Mouse (Mus musculus) retina, embryonic 14.5 days (tissue): ENCODE results near the gene Csrp2.

ENCODE experiments used
- DNase-seq: peaks from one replicate; pipeline ENCODE4 v3.0.0-alpha.2; 2015; ENCODE audit warnings: low spot score

The Csrp2 gene

DNA sequence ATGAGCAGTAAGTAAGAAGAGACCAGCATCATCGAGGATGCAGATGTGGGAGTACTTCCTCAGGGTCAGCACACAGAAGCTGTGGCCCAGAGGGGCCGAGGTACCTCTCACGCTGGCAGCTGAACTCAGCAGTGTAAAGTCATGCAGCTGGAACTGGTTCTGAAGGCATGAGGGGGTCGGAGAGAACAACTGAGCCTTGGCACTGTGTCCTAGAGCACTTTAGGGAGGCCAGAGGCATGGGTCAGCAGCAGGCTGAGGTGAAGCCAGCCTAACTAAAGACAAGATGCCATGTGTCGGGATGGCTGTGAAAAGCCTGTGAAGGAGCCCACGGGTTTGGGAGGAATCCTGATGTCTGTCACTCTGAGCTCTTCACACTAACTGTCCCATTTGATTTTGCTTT is 51.9 kb downstream of the Csrp2 start:
- DNase-seq: no peak

GRCm38 (mm10) chr10:110971998-110972397 is 52.4 kb downstream of the Csrp2 start:
- no peak for DNase-seq

DNA sequence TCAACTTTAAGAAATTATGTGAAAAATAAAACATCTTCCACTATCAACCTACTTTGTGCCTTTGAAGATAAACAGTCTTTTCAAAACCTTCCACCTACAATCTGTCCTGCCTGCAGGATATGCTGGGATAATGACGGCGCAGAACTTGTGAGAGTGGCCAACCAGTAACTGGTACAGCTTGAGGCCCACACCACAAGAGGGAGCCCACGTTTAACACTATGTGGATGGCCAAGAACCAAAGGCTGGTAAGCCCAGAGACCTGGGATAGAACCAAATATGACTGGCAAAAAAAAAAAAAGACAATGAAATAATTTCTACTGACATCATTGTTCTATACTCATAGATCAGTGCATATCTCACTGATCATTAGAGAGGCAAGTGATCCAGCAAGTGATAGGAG is 54.9 kb downstream of the Csrp2 start:
- peak; percentile 82 for DNase-seq

- DNase-seq: no peak
These were observed 55.3 kb downstream of the Csrp2 start for GRCm38 (mm10) chr10:110974885-110975284.

DNA sequence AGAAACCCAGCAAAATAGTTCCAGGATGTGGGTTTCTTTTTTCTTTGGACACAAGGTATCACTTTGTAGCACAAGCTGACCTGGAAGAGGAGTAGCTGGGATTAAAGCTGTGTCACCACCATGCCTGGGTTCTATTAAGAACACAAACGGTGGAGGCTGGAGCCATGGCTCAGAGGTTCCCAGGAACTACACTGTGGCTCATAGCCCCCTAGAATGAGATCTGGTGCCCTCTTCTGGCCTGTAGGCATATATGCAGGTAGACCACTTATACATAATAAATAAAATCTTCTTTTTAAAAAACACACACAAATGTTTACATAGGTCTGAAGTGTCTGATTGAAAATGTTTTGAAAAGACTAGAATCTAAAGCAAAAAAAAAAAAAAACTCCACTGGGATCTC is 56.5 kb downstream of the Csrp2 start:
- peak; percentile 81 for DNase-seq

DNA sequence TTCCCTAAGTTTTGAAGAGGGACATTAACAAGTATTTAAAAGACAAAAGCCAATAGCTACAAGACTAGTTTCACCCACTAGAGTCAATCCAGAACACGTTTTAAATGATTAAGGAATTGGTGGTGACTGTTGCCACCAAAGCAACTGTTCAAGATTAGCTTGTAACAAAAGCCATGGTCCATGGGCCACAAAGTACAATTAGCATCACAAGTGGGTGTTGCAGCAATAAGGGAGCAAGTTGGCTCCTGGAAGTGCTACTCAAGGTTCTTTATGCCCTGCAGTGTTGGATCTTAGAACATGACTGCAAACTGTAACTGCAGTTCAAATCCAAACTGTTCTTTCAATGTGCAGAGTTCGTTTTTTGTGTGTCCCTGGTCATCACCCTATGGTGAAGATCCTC is 57.8 kb downstream of the Csrp2 start:
- no peak for DNase-seq

- DNase-seq: no peak
These were observed 59.8 kb downstream of the Csrp2 start for GRCm38 (mm10) chr10:110979431-110979830.

- no peak for DNase-seq
These were observed 60.9 kb downstream of the Csrp2 start for GRCm38 (mm10) chr10:110980441-110980840.

DNA sequence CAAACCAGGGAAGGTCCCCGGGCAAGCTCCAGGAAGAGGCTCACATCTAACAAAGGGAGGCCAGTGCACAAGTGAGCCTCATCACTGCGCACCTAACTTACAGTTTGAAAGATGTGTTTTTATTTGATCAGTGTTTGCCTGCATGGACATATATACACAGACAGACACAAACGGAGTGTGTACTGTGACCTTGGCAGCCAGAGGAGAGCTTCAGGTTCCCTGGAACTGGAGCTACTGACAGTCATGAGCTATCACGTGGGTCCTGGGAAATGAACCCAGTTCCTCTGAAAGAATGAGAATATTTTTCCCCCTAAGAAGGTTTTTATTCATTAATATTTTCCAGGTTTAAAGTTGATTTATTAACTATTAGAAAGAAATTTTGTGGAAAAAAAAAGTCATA is 63.2 kb downstream of the Csrp2 start:
- DNase-seq: no peak

DNA sequence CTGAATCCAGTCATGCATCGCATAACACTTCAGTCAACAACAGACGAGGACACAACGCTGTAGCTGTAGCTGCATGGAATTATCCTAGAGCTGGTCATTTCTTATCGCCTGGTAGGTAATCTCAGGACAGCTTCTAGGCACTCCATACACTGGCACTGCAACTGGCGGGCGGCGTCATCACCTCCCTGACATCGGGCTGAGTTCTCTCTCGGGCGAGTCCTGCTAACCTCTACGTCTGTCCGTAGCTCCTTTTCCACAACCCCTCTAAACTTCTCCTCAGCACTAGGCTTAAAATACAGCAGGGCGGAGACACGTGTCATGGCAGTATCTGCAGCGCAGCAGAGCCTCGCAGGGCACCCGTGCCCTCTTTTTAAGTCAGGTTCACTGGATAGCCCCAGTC is 67.1 kb downstream of the Csrp2 start:
- DNase-seq: no peak
